Mouse (Mus musculus): Measurements from ENCODE around the gene Rnase1.

GRCm38 (mm10) chr14:51132372-51132771 lies 14.2 kb downstream of the Rnase1 start:
- no peak for TF ChIP-seq EP300 (optimal IDR thresholded peaks at IDR 0.05)
- TF ChIP-seq CTCF (IDR thresholded peaks at IDR 0.05; ENCODE audit: low read depth): no peak
